Mouse (Mus musculus) megakaryocyte-erythroid progenitor cell, adult 5-6 weeks (primary cell): ENCODE data around the gene Wipf1. TPM values are rescaled to one million over a fixed set of nuclear protein-coding genes. Genes with fewer than 3 reads are reported as not detected.

Source experiments
- ATAC-seq: replicated peaks from 2 replicates; pipeline ENCODE4 v1.8.0; 2016; ENCODE audit warnings: mild to moderate bottlenecking, inconsistent platforms; ENCODE audit not compliant: severe bottlenecking, poor library complexity, low FRiP score, low TSS enrichment
- total RNA-seq, 2 experiments: library from RNA; stranded (forward) in 1 of 2; stranded (reverse) in 1 of 2; fragments of 200-1000, 215-1000 nt in 1 of 2; fragments of >200 nt in 1 of 2; fragmentation: Nextera tagmentation in 1 of 2; gene quantifications; 2 replicates each; pipeline ENCODE4 v1.2.3; 2014 to 2017

Gene Wipf1
- total RNA-seq, 2 experiments from 2014 or later = 3.9 to 7.7 TPM

DNA sequence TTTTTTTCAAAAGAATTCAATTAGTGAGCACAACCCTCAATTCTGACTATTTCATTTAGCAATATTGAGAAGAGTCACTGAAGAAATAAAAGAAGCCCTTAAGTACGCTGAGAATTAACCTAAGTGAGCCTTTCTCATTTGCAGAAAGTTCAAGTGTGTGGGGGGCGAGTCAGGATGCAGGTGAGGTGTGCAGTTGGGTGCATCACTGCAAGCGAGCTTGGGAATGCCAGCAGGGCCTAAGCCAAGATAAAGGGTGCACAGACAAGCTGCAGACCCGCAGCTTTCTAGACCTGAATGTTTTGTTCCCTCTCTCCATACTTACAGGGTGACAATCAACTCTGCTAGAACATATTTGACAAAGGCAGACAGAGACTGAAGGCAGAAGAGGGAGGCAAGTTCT, 75.3 kb downstream of the Wipf1 start:
- no peak for ATAC-seq

DNA sequence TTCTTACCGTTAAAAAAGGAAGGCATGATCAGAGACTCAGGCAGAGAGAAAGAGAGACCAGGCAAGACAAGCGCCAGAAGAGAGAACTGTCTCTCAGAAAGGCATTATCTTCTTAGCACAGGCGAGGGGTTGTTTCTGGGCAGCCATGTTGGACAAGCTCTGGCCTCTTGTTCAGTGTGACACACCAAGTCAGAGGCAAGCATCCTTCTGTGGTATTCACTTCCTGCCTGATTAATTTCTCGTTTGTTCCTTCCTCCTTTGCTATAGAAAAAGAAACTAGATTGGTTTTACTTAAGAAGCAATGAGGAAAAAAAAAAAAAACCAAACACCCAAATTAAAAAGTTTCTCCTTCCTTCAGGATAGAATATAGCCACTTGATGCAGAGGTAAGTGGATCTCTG, 75.8 kb downstream of the Wipf1 start:
- peak; percentile 79 for ATAC-seq

DNA sequence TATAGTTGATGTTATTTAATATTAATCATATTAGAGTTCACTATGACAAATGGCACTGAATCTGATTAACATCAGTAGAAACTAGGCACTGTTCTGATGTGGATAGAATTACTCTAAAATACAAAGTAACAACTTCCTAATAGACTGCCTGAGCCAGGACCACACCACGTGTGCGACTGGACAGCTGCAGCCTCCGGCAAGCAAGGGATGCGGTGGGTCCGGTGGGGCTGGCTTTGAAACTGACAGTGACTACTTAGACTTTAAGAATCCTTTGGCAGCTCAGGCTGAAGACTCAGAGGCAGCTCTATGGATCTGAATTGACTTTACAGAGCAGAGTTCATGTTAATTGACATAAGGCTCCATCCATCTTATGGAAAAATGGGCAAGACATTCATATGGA, 76.4 kb downstream of the Wipf1 start:
- ATAC-seq = no peak

DNA sequence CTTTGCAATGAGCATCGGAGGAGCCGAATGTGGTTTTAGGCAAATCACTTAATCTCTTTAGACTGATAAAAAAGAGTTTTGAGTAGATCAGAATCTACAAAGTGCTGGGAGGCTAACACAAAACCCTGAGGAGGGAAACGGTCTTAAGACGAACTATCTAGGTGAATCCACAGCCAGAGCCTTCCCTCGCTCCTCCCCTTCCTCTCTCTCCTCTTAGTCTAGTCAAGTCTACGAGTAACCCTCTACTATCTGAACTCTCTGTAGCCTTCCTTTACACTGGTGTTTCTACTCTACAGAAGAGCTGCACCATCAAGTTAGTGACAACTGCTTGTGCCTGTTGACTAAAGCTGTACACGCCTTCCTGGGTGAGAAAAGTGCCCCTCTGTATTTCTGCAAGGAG, 77.0 kb downstream of the Wipf1 start:
- ATAC-seq = 0 out of 2 replicates have a peak, but pooled peaks have one; percentile 42

DNA sequence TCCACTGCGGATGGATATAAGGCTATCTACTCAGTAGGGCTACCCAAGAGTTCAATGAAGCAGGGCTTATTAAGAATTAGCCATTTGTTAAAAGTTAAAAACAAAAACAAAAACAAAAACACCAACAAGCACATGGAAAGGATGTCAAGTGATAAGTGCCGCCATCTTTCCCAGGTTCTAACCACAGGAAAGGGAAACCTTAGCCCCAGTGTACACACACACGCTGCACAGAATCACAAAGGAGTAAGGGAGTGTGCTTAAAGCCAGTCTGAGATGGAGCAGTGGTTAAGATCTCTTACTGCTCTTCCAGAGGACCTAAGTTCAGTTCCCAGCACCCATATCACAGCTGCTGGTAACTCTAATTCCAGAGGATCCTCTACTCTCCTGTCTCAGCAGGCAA, 78.0 kb downstream of the Wipf1 start:
- no peak for ATAC-seq

DNA sequence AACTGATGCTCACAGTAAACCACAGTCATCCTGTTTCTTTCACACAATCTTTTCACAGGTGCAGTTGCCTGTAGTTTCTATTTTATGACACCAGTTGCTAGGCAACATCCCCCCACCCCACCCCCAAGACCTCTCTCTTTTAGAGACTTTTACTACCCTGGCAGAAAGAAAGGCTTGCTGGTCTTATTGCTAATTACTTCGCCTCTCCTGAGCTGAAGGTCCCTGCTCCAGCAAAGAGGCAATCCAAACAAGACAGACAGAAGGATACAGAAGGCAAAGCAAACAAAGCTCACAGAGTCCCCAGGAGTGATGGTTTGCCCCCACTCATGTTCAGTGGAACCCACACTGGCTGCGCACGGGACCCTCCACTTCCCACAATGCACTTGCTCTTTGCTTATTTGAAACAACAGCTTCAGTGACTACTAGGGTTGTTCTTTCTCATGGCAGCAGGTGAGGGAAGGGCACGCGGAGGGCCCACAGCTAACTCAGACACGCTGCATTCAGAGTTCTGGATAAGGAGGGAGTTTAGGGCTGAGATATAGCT, 79.3 kb downstream of the Wipf1 start:
- no peak for ATAC-seq

DNA sequence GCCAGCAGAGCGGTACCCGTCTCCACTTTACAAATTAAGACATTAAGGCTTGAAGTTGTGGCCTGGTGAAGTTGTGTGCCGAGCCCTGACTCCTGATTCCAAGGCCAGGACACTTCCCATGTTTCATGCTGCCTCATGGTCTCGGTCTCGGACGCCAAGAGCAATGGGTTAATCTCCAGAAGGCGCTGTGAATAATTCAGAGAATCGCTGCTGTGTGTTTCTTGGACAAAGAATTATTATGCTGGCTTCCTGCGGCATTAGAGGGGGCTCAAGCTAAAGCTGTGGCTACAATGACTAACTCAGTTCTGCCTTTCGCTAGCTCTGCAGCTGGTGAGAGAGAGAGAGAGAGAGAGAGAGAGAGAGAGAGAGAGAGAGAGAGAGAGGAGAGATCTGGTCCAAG, 85.5 kb downstream of the Wipf1 start:
- ATAC-seq = no peak

DNA sequence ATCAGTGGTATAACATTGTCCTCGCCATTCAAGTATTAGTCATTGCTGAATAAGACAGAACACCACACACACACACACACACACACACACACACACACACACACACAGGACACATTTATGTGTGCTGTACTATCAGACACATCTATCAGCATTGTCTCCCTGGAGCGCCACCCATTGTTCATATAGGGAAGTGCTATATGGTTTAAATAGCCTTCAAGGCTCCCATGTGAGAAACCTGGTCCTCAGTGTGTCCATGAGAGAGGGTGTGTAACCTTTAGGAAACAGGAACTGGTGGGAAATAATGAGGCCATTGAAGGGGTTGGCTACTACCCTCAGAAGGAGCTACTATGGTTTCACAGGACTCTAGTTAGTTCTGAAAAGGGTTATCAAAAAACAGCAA, 87.5 kb downstream of the Wipf1 start:
- 0 out of 2 replicates have a peak, but pooled peaks have one; percentile 58 for ATAC-seq

DNA sequence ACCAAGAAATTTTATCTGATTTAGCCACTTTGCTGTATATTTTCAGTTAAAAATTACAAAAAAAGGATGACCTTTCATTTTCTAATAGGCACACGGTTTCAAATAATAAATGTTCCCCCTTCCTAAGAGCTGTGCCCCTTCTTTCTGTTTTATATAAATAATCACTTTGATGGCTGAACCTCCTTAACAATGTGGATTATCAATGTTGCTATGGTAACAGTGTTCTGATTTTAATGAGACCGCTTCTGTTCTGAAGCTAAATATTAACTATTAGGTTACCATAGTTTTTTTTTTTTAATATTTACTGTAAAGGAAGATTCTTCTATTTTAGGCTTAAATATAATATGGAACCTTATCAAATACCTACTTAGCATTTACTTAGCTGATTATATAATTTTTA, 89.2 kb downstream of the Wipf1 start:
- ATAC-seq = no peak

DNA sequence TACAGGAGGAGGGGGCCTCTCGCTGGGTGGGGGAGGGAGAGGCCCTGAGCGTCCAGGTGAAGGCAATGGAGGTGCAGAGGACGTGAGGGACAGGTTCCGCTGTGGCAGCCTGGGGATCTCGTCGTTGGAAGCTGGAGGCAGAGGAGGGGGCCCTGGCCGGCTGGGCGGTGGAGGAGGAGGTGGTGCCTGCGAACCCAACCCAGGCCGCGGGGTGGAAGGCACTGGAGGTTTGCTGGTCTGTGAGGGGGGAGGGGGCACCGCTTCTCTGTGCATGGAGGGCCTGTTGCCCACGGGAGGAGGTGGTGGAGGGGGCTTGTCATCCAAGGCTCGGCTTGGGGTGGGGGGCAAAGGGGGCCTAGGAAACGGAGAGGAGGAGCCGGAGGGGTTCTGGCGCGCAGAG, 92.6 kb downstream of the Wipf1 start:
- no peak for ATAC-seq

DNA sequence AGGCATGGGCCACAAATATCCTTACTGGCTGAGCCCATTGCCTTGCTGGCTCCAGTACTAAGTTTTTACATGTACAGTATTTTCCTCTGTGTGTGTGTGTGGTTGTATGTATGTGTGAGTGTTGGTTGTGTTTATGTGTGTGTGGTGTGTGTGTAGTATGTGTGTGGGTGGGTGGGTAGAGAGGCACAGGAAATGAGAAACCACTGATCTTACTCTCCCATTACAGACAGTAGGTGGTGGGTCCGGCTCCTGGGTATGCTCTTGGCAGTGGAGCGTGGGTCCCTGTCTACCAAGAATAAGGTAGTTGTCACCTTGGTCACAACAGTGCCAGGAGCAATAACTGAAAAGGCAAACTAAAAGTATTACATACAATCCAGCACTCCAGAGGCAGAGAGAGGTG, 93.7 kb downstream of the Wipf1 start:
- no peak for ATAC-seq

DNA sequence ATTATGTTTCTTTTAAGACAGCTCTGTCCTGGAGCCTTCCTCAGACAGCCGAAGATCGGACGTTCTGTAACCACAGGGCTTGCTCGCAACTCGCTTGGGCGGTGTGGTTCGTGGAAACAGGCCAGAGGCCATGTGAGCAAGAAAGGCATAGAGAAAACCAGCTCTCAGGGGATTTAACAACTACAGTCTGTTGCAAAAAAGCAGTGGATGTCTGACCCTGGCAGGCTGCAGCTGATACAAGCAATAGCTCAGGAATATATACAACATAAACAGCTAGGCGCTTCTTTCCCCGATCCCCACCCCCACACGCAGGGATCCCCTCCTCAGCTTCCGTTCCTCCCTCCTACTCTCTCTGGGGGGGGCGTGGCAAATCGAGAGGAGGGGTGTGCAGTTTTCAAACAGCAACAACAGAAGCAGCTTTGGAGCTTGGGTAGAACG, 97.6 kb downstream of the Wipf1 start:
- no peak for ATAC-seq

DNA sequence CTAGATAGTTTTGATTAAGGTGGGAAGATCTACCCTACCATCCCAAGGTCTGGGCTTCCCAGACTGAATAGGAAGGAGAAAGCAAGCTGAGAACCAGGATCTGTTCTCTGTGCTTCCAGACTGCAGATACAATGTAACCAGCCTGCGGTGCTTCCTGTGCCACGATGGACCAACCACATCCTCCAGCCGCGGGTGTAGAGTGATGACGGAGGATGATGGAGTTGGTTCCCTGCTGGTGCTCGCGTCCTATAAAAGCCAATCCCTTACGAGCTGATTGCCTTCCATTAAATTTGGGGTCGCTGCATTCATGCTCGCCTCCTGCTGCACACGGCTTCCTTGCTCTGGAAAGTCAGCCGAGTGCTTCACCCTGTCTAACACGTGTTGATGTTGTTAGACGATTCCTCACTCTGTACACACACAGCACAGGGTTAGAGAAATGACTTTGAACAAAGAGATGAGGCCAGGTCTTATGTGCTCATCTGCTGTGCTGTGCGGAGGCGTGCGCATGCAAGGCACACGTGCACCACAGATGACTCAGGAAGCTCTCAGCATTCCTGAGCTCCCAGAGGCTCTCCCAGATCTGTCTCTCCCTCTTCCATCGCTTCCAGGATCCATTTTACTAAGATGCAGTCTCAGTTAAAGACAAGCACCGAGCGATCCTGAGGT, 100.6 kb downstream of the Wipf1 start:
- no peak for ATAC-seq

DNA sequence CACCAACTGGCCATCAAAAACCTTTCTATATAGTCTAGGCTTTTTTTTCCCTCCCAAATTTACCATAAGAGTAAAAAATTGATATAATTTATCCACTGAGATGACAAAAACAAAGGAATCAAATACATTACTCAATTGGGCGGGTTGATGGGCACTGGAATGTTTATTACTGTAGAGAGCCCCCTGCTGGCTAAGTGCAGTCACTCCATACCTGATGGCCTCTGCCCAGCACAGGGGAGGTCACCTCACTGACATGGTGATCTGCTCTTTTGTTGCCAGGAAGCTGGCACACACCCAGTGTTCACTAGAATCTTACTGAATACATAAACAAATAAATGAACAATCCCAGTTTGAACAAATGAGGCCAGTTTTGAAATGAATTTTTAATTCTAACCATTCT, 102.2 kb downstream of the Wipf1 start:
- peak; percentile 84 for ATAC-seq

DNA sequence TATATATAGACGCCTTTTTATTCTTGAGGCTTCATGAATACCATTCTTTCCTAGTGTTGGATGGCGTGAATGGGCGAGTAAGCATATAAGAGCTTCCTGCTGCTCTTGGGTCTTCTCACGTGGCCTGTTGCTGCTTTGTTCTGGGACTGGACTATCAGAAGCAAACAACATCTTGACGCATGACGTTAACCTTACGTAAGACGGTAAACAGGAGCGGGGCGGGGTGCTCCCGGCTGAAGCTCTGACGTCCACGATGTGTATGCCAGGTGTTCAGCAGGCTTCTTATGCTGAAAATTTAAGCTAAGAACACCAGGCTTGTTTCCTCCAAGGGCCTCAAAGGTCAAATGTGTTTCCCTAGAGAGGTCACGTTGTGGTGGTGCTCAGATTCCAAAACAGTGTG, 103.7 kb downstream of the Wipf1 start:
- no peak for ATAC-seq

DNA sequence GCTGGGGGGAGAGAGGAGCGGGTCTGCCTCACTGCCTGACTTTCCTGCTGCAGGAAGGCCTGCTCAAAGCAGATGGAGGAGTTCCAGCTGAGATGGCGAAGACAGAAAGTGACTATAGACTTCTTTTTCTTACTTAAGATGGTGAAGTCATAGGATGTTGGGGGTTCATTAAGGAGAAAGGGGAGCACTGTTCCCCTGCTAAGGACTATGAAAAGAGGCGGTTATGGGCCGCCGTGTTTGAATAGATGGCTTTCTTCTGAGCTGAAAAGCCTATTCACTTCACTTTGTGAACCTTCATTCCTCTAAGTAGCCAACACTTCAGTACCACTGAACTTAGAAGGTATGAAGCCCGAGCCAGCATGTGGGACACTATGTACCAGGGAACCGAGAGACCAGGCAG, 109.8 kb downstream of the Wipf1 start:
- no peak for ATAC-seq

DNA sequence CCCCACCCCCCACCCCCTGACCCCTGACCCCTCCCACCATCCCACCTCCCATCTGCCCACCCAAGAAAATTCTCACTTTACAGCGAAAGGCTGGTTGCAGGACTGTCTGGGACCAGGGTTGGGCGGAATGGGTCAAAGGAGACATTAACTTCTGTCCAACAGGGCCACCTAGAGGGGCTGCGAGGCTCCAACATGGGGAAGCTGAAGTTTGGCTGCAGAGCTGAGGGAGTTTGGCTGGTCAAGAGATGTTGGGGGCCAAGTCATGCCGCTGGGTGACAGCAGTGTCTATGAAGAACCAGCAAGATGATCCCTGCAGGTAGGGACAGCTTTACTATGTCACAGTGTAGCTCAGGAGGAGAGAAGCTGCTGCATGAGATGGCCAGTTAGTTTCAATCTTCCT, 110.2 kb downstream of the Wipf1 start:
- peak; percentile 66; the same call in 1 of the 2 replicates for ATAC-seq

DNA sequence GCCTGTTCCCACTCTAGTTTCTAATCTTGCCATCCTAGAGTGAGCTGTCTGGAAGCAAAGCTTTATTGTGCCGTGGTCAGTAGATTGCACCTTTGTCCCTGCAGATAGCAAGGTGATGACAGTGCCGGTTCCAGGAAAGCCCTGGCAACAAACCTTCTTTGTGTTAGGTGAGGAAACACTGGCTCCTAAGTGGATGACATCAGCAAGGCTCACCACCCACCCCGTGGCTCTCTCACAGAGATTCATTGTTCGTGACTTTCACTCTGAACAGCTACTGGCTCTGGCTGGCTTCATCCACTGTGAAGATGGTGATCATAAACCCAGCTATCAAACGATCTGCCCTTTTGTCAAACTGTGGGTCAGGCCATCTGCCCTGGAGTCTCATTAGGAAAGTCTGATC, 113.6 kb downstream of the Wipf1 start:
- ATAC-seq = no peak

DNA sequence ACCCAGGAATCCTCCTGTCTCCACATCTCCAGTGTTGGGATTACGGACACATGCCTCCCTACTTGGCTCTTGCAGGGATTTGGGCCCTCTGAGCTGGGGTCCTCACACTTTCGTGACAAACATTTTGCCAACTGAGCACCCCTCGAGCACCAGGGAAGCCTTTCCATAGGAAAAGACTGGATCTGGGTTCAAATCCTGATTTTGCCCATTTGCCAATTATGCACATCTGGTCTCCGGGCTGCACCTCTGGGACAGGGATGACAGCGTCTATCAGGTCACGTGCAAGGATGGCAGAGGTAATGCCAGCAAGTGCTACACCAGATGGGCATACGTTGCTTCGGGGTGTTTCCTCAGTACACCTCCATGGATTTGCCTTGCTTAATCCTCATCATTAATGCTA, 119.5 kb downstream of the Wipf1 start:
- no peak for ATAC-seq

DNA sequence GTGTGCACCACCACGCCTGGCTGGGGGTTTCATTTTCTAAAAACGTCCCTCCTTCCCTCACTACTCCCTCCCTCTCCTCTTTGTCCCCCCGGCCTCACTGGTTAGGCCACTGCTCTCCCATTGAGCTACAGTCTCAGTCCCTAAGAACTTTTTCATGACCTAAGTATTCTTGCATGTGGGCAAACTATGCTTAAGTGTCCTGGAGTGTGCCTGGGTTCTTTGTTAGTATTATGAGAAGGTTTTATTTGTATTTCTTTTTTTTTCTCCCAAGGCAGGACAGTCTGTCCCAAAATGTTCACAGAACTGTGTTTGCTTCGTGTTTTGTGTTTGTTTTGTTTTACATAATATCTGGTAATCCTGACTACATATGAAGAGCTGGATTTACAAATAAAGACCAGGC, 121.9 kb downstream of the Wipf1 start:
- no peak for ATAC-seq

DNA sequence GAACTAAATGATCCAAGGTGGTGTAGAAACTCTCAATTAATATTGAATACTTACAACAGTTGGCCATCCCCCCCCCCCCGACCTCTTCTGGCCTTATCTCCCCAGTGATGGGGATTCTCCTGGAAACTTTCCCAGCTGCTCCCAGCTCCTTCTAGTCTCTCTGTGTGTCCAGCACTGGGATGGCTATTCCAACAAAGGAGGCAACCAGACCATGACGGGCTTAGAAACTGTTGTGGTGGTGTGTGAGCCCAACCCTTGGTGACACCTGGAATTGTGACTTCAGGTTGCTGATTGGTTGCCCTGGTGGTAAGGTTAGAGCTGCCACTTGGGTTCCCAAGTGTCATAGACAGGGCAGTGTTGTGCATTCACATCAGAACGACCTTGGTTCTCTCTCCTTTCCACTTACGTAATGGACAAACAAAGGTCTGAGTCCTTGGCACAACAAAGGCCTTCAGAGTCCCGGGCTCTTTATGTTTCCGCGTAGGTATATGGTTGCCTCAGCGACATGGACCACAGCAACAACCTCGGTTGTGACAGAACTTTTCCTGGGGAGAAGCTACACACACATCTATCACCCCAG, 123.1 kb downstream of the Wipf1 start:
- no peak for ATAC-seq
